Mouse (Mus musculus): ENCODE data around the gene Lamc1. TPM values are rescaled to one million over a fixed set of nuclear protein-coding genes. Genes with fewer than 3 reads are reported as not detected.

Lamc1 gene
- polyA plus RNA-seq (2017; shearing (Covaris generic)): 0.61 TPM

GRCm38 (mm10) chr1:153332444-153333295 lies at the start of gene Lamc1:
TSS of gene Lamc1 (minus strand) at chr1:153332786.

GRCm38 (mm10) chr1:153185828-153186803 lies 146.5 kb downstream of the Lamc1 start, which contains the start of gene Lamc2:
TSS of gene Lamc2 (minus strand) at chr1:153186447.

Other genes starting within 250 kb of the Lamc1 start
- not detected for gene Lamc2, start 146.3 kb downstream of the Lamc1 start, polyA plus RNA-seq (2017; shearing (Covaris generic))
- 0.34 TPM for gene Shcbp1l, start 92.4 kb upstream of the Lamc1 start, polyA plus RNA-seq (2017; shearing (Covaris generic))
- gene Dhx9, start 154.9 kb upstream of the Lamc1 start, polyA plus RNA-seq (2017; shearing (Covaris generic)): 73.1 TPM
- gene Npl, start 217.3 kb upstream of the Lamc1 start, polyA plus RNA-seq (2017; shearing (Covaris generic)): not detected